Mouse (Mus musculus) brain, embryonic 14.5 days (tissue): ENCODE measurements at regions not wholly inside any gene's neighbourhood (a gene's known extent, or its start where the extent isn't known, plus 50 kb on each side); places are given as distances from the start of the nearest gene placed in this dataset.

Experiments used
- CTCF ChIP-seq: fragments of 200-500 bp; IDR thresholded peaks from 2 replicates; pipeline ENCODE4 v1.5.1; 2012; ENCODE audit warnings: inconsistent platforms, mild to moderate bottlenecking, moderate library complexity, borderline replicate concordance; ENCODE audit not compliant: insufficient read depth, insufficient read length; ENCODE audit errors: extremely low read depth
- POLR2A ChIP-seq: fragments of 200-500 bp; IDR thresholded peaks from 2 replicates; pipeline ENCODE4 v1.6.1; 2012; ENCODE audit warnings: mild to moderate bottlenecking, inconsistent platforms, borderline replicate concordance; ENCODE audit not compliant: poor library complexity, insufficient read depth, insufficient read length, severe bottlenecking; ENCODE audit errors: extremely low read depth

- TF ChIP-seq CTCF (no peak), POLR2A (no peak)
Observed at GRCm38 (mm10) chr4:12461701-12462100, 289.9 kb upstream of the Fam92a start.
